Mouse (Mus musculus): ENCODE measurements around the gene Spata19. TPM values are rescaled to one million over a fixed set of nuclear protein-coding genes. Genes with fewer than 3 reads are reported as not detected.

The Spata19 gene
- polyA plus RNA-seq, 1 experiment from 2014 or later: not detected

Other genes with a start within 250 kb of the Spata19 start
- gene Jam3, start 241.4 kb upstream of the Spata19 start, polyA plus RNA-seq (2014; fragmentation: Nextera tagmentation; extraction: Ambion mirVana): 26.3 and 31.6 TPM in 2 replicates
- gene Igsf9b, start 97.6 kb upstream of the Spata19 start, polyA plus RNA-seq (2014; fragmentation: Nextera tagmentation; extraction: Ambion mirVana): 0.25 and 0.48 TPM in 2 replicates

Measured in liver, embryonic 11.5 days (tissue).